Mouse (Mus musculus) embryonic facial prominence, embryonic 11.5 days (tissue): ENCODE measurements around the gene Asb8. TPM values are rescaled to one million over a fixed set of nuclear protein-coding genes. Genes with fewer than 3 reads are reported as not detected.

ENCODE experiments used
- ATAC-seq: fragments of 200-750 bp; cut with Nextera tagmentation; replicated peaks from 2 replicates; pipeline ENCODE4 v1.8.0; 2017; ENCODE audit warnings: low read depth; ENCODE audit not compliant: insufficient number of reproducible peaks, low FRiP score, low TSS enrichment
- DNase-seq: peaks from one replicate; pipeline ENCODE4 v3.0.0-alpha.2; 2015; ENCODE audit warnings: low spot score
- H3K27ac ChIP-seq: fragments of 300-500 bp; sonication (generic); replicated peaks from 2 replicates; pipeline ENCODE4 v1.5.1; 2014; ENCODE audit warnings: mild to moderate bottlenecking, low read depth, low read length, control low read depth
- H3K27me3 ChIP-seq: fragments of 300-500 bp; sonication (generic); 2 replicates; pipeline ENCODE4 v1.6.1; 2014; ENCODE audit warnings: mild to moderate bottlenecking, low read length, moderate library complexity, mixed read lengths; ENCODE audit not compliant: control insufficient read depth, insufficient read depth
- H3K36me3 ChIP-seq: fragments of 300-500 bp; sonication (generic); replicated peaks from 2 replicates; pipeline ENCODE4 v1.6.1; 2014; ENCODE audit warnings: low read depth, mild to moderate bottlenecking, low read length, moderate library complexity, mixed read lengths; ENCODE audit not compliant: control insufficient read depth, insufficient read depth
- H3K4me1 ChIP-seq: fragments of 300-500 bp; sonication (generic); 2 replicates; pipeline ENCODE4 v1.6.1; 2014; ENCODE audit warnings: low read length, mixed read lengths; ENCODE audit not compliant: control insufficient read depth, insufficient read depth
- H3K4me2 ChIP-seq: fragments of 300-500 bp; sonication (generic); 2 replicates; pipeline ENCODE4 v1.6.1; 2014; ENCODE audit warnings: low read depth, mild to moderate bottlenecking, control low read depth, low read length, moderate library complexity
- H3K4me3 ChIP-seq: fragments of 300-500 bp; sonication (generic); 2 replicates; pipeline ENCODE4 v1.5.1; 2014; ENCODE audit warnings: low read depth, low read length, control low read depth
- H3K9ac ChIP-seq: fragments of 300-500 bp; sonication (generic); replicated peaks from 2 replicates; pipeline ENCODE4 v1.6.1; 2014; ENCODE audit warnings: mild to moderate bottlenecking, control low read depth, low read length
- H3K9me3 ChIP-seq: fragments of 300-500 bp; sonication (generic); replicated peaks from 2 replicates; pipeline ENCODE4 v1.6.1; 2016; ENCODE audit warnings: mild to moderate bottlenecking, low read length, inconsistent platforms, mixed read lengths; ENCODE audit not compliant: control insufficient read depth
- WGBS: fragments of 180-500 bp; shearing (Covaris S2); extraction: QIAGEN DNeasy Blood & Tissue Kit; methylation state at CpG from one replicate; pipeline ENCODE4 v1.1.7; 2014; 5-methylcytosine and 5-hydroxymethylcytosine counted together
- polyA plus RNA-seq: library from polyadenylated mRNA; unstranded; fragments of >200 nt; fragmentation: Nextera tagmentation; extraction: Ambion mirVana; gene quantifications from 2 replicates; pipeline ENCODE4 v1.2.1, GENCODE M21; 2014

Gene Asb8
- polyA plus RNA-seq, 1 experiment from 2014 or later = 47.8 TPM

DNA sequence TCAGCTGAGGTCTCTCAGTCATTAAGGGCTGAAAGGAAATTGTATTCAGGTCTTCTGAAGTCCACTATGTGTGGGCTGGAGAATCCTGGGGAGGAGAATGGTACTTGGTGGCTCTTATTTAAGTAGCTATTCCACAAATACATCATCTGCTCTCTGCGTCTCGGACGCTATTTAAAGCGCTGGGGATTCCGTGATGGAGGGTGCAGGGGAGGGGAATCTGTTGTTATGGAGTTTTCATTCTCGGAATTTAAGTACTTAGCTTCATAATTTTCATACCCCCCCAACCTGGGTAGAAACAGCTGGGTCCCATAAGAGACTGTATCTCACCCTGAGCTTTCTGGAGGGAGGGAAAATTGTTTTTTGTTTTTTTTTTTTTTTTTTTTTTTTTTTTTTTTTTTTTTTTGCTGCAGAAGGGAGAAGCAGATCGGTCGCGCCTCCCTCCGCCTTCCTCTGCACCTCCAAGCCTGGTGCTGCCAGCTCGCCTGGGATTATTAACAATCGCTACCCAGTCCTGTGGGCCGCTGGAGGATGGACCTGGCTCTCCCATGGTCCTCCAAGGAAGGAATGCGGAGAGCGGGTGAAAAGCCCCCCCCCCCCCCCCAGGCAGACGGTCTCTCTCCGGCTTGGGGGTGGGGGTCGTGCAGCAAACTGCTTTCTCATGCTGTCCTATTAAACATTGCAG lies 1.7 kb upstream of the Asb8 start, which contains the start of gene Ccdc184:
Gene Ccdc184, plus strand, starts transcription at position 196 of the 682 bp plus-strand sequence.
- DNase-seq = peak; percentile 32
- peaks cover 4% of the 10 kb centered on the region for H3K4me1 ChIP-seq
- no peaks in the 10 kb centered on the region for H3K9me3 ChIP-seq
- peak within 1 kb of the TSS; percentile 87 for H3K4me2 ChIP-seq
- no peak within 1 kb of the TSS for H3K27ac ChIP-seq
- peak within 1 kb of the TSS; percentile 47 for H3K4me3 ChIP-seq
- peaks cover 39% of the 10 kb centered on the region for H3K27me3 ChIP-seq
- ATAC-seq = peak; percentile 45
- 3% methylated on average over 18 of the region's 18 CpGs for WGBS
- H3K9ac ChIP-seq = peak within 1 kb of the TSS; percentile 54; the same call in 1 of the 2 replicates
- no peaks in the 10 kb centered on the region for H3K36me3 ChIP-seq

DNA sequence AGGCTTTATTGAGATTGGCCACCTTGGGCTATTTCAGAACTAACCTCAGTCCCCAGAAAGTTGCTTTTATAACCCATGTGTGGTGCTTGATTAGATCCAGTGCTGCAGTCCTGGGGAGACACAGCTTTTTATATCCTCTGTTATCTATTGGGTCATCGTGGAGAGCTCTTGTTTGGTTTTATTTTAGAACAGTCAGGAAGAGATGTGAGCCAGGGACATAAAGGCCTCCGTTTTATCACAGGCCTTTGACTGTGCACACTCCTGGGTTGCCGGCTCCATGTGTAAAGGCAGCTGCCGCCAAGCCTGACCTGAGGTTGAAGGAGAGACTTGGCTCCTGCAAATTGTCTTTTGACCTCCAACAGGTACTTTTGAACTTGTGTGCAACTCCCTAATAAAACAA lies 2.9 kb downstream of the Asb8 start:
- Histone ChIP-seq H3K4me3 (no peak overlapping the region), H3K4me1 (no peaks in the 10 kb centered on the region), H3K27ac (no peak overlapping the region), H3K9ac (no peak overlapping the region), H3K4me2 (no peak overlapping the region), H3K9me3 (no peaks in the 10 kb centered on the region), H3K27me3 (peaks cover 7% of the 10 kb centered on the region), H3K36me3 (no peaks in the 10 kb centered on the region)
- WGBS = 78% methylated on average over 4 of the region's 4 CpGs
- ATAC-seq (no peak), DNase-seq (no peak)

DNA sequence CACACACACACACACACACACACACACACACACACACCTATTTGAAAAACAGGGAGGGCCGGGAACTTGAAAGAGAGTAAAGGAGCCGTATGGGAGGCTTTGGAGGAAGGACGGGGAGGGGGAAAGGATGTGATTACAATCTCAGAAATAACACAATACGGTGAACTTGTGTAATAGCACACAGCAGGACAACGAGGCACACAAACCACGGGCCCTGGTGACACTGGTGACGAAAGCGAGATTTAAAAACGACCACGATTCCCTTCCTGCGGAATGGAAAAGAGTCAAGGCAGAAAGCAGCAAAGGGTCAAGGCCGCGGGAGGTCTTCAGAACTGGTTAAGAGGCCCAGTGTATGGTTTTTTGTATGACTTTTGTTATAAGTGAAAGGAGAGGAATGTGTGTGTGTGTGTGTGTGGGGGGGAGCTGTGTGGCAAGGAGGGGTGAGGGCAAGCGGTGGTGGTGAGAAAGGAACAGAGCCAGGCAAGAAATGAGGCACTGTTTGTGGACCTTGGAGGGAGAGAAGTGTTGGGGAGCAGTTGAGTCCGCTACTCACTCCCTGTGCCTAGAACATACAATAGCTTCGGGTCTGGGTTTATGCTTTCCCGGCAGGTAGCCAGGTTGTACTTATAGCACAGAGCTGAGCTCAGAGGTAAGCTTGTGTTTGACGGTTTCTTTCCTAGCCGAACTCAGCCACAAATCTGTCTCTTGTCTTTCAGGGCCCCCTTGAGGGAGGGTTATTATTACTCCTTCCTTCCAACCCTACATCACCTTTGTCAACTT lies 4.2 kb downstream of the Asb8 start:
- Histone ChIP-seq H3K9me3 (no peaks in the 10 kb centered on the region), H3K4me3 (no peak overlapping the region), H3K27ac (no peak overlapping the region), H3K27me3 (peaks cover under 1% of the 10 kb centered on the region; the same call in 1 of the 2 replicates), H3K4me1 (no peaks in the 10 kb centered on the region), H3K36me3 (no peaks in the 10 kb centered on the region), H3K4me2 (no peak overlapping the region), H3K9ac (no peak overlapping the region)
- 66% methylated on average over 19 of the region's 19 CpGs for WGBS
- DNase-seq (no peak), ATAC-seq (no peak)

DNA sequence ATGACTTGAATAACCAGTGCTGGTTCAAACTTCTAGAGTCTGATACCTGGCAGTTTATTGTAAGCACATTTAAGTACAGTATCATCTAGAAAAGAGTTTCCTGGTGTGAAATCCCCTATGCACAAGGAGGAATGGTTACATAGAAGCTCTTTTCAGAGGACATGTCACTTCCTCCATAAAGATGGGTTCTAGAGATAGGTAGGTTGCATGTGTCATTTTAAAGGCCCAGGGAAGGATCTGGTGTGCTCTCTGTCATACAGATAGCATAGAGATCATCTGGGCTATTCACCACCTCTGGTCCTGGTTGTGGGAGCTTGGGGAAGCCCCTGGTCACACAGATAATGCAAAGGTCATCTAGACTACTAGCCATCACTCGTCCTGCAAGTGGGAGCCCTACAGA lies 8.2 kb downstream of the Asb8 start:
- WGBS = 94% methylated on average over 1 of the region's 1 CpGs
- no peaks in the 10 kb centered on the region for H3K4me1 ChIP-seq
- H3K36me3 ChIP-seq = no peaks in the 10 kb centered on the region
- no peak overlapping the region for H3K9ac ChIP-seq
- H3K27me3 ChIP-seq = no peaks in the 10 kb centered on the region
- no peaks in the 10 kb centered on the region for H3K9me3 ChIP-seq
- no peak for ATAC-seq
- H3K4me3 ChIP-seq = no peak overlapping the region
- DNase-seq = no peak
- no peak overlapping the region for H3K27ac ChIP-seq
- H3K4me2 ChIP-seq = no peak overlapping the region

DNA sequence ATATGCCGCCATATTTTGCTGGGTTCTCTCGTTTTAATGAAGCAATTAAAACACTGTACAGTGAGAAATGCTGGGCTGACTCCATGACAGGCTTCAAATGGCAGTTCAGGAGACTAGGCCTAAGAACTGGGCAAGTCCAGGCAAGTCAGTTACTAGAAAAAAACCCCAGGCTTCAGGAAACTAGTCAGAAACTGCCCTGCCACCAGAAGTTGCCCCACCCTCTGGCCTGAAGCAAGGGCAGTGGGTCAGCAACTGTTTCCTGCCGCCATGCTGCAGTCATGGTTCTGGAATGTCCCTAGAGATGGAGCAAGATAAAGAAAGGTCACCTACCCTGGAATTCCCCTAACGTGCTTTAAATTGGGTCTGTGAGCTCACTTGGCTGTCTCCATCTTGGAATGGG lies 9.5 kb downstream of the Asb8 start:
- WGBS = 63% methylated on average over 4 of the region's 4 CpGs
- Histone ChIP-seq H3K27ac (no peak overlapping the region), H3K4me2 (no peak overlapping the region), H3K9me3 (no peaks in the 10 kb centered on the region), H3K27me3 (no peaks in the 10 kb centered on the region), H3K4me3 (no peak overlapping the region), H3K4me1 (no peaks in the 10 kb centered on the region), H3K9ac (no peak overlapping the region), H3K36me3 (no peaks in the 10 kb centered on the region)
- ATAC-seq = no peak
- no peak for DNase-seq

DNA sequence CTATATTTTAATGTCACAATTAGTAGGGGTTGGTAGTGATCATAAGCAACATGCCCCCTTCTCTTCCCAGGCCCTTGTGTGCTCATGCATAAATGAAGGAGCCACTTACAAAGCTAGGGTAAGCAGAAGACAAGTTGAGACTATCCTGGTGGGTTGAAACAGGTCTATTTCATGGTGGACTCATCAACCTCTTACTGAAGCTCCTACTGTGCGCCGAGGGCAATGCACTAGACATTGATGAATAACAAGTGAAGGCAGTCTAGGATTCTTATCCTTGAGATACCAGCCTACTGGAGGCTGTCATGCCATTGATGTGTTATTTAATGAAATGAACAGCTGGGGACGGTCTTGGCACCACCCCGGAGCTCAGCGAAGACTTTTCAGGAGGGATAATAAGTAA lies 10.2 kb downstream of the Asb8 start:
- no peak for DNase-seq
- Histone ChIP-seq H3K4me1 (no peaks in the 10 kb centered on the region), H3K27ac (no peak overlapping the region), H3K9ac (no peak overlapping the region), H3K4me2 (no peak overlapping the region), H3K27me3 (no peaks in the 10 kb centered on the region), H3K4me3 (no peak overlapping the region), H3K36me3 (no peaks in the 10 kb centered on the region), H3K9me3 (no peaks in the 10 kb centered on the region)
- ATAC-seq = no peak
- WGBS = 89% methylated on average over 5 of the region's 5 CpGs

DNA sequence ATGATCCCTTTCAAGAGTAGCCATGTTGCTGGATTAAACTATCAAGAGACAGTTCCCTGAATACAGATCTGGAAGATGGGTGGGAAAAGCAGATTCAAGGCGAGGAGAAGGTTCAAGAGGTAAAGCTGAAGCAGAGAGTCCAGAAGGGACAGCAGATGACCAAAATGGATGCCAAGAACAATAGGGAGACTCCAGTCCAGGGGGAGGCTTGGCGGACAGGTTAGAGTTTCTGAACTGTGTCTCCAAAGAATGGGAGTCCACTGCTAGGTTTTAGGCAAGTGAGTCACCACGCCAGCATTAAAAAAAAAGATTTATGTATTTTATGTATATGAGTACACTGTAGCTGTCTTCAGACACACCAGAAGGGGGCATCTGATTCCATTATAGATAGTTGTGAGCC lies 10.8 kb downstream of the Asb8 start:
- no peak overlapping the region for H3K9ac ChIP-seq

DNA sequence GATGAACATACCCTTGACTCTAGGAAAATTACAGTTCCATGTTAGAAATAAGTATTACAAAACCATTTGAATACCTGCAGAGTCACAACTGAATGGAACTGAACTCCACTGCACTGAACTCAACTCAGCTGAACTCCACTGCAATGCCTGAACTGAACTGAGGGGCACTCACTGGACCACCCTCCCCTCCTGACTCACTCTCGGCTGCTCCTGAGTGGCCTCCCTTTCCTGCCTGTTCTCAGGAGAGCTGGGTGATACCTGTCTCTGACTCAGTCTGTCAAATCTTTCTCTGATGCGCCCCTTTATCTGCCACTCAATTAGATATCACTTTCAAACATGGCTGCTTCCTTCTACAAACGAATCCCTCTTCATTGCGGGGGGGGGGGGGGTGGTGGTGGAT lies 11.3 kb downstream of the Asb8 start:
- Histone ChIP-seq H3K4me1 (no peaks in the 10 kb centered on the region), H3K36me3 (no peaks in the 10 kb centered on the region), H3K27me3 (no peaks in the 10 kb centered on the region), H3K9ac (no peak overlapping the region), H3K4me2 (no peak overlapping the region), H3K4me3 (no peak overlapping the region), H3K27ac (no peak overlapping the region), H3K9me3 (no peaks in the 10 kb centered on the region)
- DNase-seq (no peak), ATAC-seq (no peak)
- 59% methylated on average over 4 of the region's 4 CpGs for WGBS

More for the DNA sequence above, 10.8 kb downstream of the Asb8 start:
- 88% methylated on average over 3 of the region's 3 CpGs for WGBS
- Histone ChIP-seq H3K4me1 (no peaks in the 10 kb centered on the region), H3K4me3 (no peak overlapping the region), H3K27me3 (no peaks in the 10 kb centered on the region), H3K36me3 (no peaks in the 10 kb centered on the region), H3K27ac (no peak overlapping the region), H3K4me2 (no peak overlapping the region), H3K9me3 (no peaks in the 10 kb centered on the region)
- no peak for DNase-seq
- ATAC-seq = no peak
